Mouse (Mus musculus) cerebellum, postnatal 10 days (tissue): Measurements from ENCODE around the gene Gm10073.
A peak's percentile ranks its signal among the peaks of the same experiment; 100 is the strongest.
"Not testable (repeated sequence)": the region's sequence is repeated elsewhere in the genome, so short reads cannot be mapped to it uniquely, and the experiment has no call there.

Experiments used
- DNase-seq, 2 experiments: peaks; one replicate each; pipeline ENCODE4 v3.0.0; 2021; ENCODE audit warnings: mixed read lengths in 2 of 2

The Gm10073 gene

DNA sequence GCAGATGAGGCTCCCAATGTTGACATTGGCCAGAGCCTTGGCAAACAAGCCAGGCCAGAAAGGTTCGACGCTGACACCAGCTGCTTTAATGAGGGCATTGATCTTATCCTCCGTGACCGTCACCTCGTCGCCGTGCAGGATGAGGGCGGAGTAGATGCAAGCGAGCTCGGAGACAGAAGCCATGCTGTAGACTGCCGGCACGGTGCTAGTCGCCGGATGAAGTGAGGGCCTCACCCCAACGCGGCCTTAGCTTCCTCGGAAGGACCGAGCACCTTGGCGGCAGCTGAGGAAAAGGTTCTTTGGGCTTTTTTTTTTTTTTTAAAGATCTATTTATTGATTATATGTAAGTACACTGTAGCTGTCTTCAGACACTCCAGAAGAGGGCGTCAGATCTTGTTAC lies at the start of gene Gm10073:
Gene Gm10073, minus strand, starts transcription at position 294 of the 400 bp plus-strand sequence.
- DNase-seq = not testable (repeated sequence)

DNA sequence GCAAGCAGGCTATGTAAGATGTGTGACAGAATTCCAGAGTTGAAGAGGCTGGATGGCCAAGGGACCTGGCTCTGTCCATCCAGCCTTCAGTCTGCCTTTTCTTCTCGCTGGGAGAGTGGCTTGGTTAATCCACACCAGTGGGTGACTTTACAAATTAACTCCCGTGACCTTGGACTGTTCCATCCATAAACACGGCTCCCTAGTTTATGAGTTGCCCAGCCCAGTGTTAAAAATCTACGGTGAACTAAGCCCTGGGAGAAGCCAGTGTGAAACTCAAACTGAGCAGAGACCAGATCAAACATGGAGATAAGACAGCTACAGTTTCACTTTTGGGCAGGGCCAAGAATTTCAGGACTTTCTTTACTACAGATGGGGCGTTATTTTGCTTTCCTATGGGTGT lies 49.8 kb upstream of the Gm10073 start:
- DNase-seq = no peak

DNA sequence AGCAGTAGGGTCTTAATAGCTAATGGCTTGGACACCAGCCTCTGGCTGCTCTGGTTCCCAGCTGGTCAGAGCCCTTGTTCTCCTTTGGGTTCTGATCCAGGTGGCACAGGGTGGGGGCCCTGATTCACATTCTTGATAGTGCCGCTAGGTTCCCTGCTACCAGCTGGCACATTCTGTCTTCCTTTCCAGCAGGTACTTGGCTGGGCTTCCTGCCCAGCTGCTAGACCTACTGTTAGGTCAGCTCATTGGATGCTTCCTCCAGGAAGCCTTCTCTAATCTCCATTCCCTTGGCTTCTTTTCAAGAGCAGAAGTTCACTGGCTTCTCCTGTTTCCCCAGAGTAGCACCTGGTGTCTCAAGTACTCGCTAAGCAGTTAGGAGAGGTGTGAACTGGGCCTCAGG lies 47.2 kb upstream of the Gm10073 start:
- DNase-seq = peak; percentile 34 to 47

DNA sequence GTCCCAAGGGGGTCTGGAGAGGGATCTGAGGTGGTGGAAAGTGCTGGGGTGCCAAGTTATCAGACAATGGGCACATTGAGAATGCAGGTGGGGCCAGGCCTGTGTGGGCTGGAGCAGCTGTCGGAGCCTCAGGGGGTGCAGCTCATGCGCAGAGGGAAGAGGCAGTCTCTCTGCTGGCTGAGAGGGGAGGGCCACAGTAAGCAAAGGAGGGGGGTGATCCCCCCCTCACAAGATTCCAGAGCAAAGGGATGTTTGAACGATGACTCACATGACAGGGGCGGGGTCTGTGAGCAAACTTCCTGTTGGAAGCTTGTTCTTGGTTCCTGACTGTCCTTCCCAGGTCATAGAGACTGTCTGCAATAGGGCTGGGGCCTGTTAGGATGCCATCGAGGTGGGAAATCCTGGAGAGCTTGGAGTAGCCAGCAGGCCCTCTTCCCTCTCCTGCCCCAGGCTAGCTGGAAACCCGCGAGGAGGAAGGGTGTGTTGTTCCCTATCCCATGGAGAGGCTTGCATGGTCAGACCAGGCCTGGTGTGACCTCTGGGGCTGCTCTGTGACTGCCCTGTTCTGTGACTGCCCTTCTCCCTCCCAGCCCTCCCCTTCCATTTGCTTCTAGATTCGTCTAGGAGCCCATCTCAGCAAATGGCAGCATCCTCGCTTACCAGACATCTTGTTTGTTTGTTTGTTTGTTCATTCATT lies 46.4 kb upstream of the Gm10073 start:
- peak; percentile 21 to 26 for DNase-seq

DNA sequence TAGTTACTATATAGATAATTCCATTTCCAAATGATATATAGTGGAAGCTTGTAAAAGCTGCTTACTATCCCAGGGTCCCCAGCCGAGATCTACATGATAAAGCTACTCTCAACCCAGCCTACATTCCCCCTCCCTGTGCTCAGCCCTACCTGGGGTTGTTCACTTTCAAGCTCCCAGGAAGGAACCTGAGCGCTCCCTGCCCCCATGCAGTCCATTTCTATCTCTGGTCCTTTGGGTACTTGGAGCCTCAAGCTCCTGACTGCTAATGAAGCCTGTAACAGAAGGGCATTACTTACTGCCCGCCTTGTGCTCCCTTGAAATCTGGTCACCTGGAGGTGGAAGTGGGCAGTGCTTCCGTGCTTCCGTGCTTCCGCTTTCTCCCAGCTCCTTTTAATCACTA lies 45.1 kb upstream of the Gm10073 start:
- no peak for DNase-seq

DNA sequence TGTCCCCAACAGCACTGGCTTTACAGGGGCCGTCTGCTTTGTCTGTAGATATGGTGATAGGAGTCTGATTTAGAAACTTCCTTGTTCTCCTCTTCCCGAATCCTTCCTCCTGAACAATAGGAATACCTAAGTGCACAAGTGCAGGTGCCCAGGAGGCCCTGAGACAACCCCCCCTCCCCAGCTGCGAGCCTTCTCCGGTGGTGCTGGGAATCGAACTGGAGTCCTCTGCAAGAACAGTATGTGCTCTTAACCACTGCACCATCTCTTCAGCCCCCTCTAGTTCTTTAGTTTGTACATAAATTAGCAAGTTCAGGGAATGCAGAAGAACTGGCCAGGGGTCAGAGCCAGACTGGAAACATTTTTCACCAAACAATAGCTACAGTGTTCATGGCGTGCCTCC lies 44.6 kb upstream of the Gm10073 start:
- no peak for DNase-seq

DNA sequence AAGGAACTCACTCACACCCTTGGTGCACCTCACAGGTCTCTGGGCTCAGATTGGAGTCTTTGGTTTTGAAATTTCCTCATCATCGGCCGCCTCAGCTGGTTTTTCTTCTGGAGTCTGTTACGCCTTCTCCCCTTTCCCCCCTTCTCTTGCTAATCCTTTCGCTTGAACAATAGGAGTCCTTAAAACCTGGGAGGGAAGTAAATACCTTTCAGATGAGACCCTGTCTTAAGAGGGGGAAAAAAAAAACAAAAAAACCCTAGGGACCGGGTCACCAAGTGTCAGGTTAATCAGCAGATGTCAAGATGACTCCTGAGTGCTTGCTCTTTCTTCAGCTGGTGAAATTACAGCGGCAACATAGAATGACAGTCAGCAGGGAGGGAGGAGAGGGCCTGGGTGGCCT lies 43.9 kb upstream of the Gm10073 start:
- no peak for DNase-seq

DNA sequence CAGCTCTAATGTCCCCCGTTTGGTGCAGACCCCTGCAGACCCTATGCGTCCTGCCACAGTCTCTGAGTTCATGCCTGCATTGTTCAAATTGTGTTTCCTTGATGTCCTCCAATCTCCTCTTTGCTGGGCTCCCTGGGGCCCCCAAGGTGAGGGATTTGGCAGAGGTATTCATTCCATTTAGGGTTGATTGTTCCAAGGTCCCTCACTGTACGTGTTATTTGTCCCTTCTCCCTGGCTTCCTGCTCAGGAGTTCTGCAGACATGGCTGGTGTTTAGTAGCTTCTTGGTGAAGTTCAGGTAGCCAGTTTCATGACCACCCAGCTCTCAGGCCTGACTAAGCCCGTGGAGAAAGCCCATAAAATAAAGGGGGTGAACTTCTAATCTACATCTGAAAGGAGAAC lies 43.4 kb upstream of the Gm10073 start:
- no peak for DNase-seq

- DNase-seq = no peak
These were observed 42.5 kb upstream of the Gm10073 start for GRCm38 (mm10) chr8:106615661-106616299.

DNA sequence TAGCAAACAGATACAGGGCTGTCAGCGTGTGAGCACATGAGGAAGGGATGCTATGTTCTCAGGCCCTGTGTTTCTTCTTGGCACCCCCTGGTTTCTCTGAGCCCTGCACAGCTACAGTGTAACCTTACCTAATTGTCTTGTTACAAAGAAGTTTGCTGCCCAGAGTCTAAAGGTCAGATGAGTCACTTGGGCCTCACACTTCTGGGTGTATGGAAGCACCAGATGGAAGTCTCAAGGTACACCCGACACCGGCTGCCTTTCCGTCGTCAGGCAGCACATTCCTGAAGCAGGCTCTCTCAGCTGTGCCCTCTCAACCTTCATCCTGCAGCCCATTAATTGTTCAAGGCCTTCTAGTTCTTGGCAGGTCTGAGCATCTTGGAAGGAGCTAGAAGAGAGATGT lies 41.4 kb upstream of the Gm10073 start:
- DNase-seq = no peak

- no peak for DNase-seq
These were observed 38.8 kb upstream of the Gm10073 start for GRCm38 (mm10) chr8:106612047-106612446.

DNA sequence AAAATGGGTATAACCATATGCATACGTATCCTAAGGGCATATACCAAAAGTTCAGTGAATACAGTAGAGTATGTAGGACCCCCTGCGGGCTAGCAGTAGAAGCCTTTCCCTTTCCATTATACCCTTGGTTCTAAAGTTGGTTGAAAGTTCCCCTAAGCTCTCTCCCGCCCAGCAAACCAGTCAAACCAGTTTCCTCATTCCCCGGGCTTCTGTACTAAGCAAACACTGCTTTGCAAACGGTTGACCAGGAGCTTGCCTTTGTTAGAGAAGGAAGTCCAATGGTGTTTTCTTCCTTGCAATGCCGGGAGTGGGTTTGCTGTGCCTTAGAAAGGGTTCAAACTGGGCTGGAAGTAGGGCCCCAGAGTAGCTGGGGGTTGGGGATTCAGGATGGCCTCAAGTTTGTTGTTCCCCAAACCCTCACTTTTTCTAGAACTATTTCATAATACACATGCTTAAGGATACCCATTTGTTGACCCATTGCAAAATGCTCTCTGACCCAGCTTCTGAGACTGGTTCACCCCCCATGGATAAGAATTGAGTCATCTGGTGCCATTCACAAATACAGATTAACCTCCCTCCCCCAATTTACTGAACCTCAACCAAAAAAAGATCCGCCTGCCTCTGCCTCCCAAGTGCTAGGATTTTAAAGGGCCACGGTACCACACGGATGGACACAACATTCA lies 37.8 kb upstream of the Gm10073 start:
- no peak for DNase-seq

- DNase-seq = no peak
These were observed 36.0 kb upstream of the Gm10073 start for GRCm38 (mm10) chr8:106609076-106609903.

DNA sequence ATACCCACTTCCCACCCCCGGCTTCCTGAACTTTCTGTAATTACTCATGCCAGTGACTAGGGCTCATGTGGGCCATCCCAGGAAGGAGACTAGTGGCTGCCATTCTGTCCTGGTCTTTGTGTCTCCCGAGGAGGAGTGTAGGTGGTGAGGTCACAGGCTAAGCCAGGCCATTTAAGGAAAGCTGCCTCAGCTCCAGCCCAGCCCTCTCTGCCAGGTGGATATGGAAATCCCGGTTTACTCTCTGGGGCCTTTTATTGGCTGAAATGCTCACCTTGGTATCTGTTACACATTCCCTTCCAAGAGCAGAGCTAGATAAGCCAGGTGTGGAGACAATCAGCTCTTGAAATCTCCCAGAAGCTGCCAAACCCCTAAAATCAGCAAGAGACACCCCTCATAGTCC lies 35.2 kb upstream of the Gm10073 start:
- no peak for DNase-seq

DNA sequence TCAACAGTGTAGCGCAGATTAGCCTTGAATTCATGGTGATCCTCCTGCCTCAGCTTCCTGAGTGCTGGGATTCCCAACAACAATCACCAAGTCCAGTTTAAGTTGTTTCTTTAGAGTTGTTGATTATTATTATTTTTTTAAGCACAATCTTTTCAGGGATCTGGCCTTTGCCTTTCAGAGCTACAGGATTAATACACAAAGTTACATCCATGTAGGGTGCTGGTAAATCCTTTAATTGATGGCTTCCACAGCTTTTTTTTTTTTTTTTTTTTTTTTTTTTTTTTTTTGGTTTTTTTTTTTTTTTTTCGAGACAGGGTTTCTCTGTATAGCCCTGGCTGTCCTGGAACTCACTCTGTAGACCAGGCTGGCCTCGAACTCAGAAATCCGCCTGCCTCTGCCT lies 34.5 kb upstream of the Gm10073 start:
- not testable (repeated sequence) for DNase-seq

DNA sequence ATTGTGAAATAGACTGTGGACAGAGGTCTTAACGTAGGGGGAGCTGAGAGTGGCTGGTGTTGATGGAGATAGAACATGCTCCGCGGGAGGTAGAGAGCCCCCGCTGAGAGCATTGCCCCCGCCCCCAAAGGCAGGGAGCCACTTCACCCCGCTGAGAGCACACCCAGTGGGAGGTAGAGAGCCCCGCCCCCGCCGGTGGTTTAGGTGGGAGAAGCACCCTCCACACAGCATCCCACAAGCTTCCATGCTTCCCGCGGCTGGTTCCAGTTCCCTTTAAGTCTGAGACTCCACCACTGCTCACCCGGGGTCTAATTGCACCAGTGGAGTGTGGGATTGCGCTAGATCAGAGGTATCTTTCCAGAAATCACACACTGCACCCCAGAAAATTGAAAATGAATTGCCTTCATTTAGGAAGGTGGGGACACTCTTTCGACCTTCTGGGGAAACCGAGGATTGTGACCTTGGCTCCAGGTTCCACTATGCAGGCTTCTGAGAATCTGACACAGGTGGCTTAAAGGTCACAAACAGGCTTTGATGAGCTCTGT lies 33.4 kb upstream of the Gm10073 start:
- no peak for DNase-seq

GRCm38 (mm10) chr8:106606121-106606520 lies 32.9 kb upstream of the Gm10073 start:
- no peak for DNase-seq

- no peak for DNase-seq
These were observed 32.4 kb upstream of the Gm10073 start for GRCm38 (mm10) chr8:106605657-106606056.

- peak; percentile 22 to 25 for DNase-seq
These were observed 30.7 kb upstream of the Gm10073 start for GRCm38 (mm10) chr8:106603933-106604332.

GRCm38 (mm10) chr8:106603131-106603819 lies 30.0 kb upstream of the Gm10073 start, which contains the start of gene Cdh1:
Cdh1 (plus strand) TSS chr8:106603351.
- peak; percentile 57 to 61 for DNase-seq

DNA sequence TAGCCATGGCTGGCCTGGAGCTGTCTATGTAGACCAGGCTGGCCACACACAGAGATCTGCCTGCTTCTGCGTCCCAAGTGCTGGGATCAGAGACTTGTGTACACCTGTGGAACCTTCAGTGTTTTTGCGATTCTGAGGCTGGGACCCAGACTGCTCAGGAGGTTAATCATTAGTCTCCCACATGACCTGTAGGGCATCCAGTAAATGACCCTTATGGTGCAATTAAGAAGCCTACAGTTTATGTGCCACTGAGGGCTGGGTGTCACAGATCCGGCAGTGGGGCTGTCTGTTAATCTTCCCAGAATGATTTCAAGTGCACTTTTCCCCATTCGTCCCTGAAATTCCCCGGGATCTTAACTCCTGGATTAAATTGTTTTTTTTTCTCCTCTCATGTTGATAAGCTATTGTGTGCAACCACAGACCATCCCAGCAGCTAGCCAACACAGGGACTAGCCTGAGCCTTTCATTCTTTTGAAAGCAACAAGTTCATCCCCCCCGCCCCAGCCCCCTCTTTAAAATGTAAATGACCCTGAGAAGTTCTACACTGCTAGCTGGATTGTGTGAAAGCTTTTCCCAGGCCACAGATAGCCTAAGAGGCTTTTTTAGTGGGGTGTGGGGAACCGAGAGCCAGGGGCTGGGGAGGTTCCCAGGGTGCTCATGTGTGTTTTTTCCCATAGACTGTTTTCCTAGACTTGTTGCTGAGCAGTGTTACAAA lies 26.2 kb upstream of the Gm10073 start:
- no peak for DNase-seq
